8 mouse cellular contexts compared by ENCODE assay signal in the genomic region with DNA sequence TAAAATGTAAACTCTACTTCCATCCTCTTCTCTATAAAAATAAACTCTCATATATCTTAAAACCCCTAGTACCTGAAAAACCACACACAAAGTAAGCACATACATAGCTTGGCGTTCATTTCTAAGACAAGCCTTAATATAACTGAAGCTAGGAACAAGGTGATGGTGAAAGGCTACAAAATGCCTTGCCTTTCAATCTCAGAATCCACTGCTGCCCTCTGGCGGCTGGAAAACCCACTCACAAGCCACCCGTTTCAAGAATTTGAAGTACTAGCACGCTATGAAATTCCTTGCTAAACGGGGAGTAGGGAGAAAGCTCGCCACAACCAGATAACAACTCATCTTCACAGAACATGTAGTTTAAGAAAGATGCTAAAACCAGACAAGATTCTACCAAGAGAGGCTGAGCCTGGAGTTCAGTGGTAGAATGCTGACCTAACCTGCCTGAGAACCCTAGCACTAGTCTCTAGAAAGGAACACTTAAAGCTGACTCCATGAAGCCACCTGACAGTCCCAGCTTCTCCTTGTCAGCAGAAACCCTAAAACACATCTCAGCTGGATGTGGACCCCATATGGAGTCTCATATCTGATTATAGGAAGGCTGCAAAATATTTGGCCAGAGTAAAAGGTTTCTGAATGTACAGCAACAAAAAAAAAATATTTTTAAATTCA. TPM values are rescaled to one million over a fixed set of nuclear protein-coding genes. Genes with fewer than 3 reads are reported as not detected.
DNase-seq lines count a peak whose midpoint lies in the region; ATAC-seq and TF ChIP-seq lines count a peak whose summit lies in the region.

No protein-coding gene starts in this region.

- H3K4me2 ChIP-seq in forebrain, embryonic 12.5 days: no peak overlapping the region
- no peak overlapping the region for H3K4me2 ChIP-seq in heart, postnatal 0 days (ENCODE audit: low read depth, low read length)

- H3K27me3 ChIP-seq in forebrain, embryonic 12.5 days: no peaks in the 10 kb centered on the region
- no peaks in the 10 kb centered on the region for H3K27me3 ChIP-seq in heart, postnatal 0 days (ENCODE audit: control insufficient read depth, insufficient read depth, low read length)

- ATAC-seq in forebrain, embryonic 12.5 days (ENCODE audit: low FRiP score): 0 out of 2 replicates have a peak, but pooled peaks have one; percentile 30
- ATAC-seq in heart, postnatal 0 days (ENCODE audit: insufficient read depth, low read depth): 0 out of 2 replicates have a peak, but pooled peaks have one; percentile 41

- TF ChIP-seq CTCF in heart, postnatal 0 days (IDR thresholded peaks at IDR 0.05; ENCODE audit: low read depth): peak; percentile 78

- no peaks in the 10 kb centered on the region for H3K9me3 ChIP-seq in forebrain, embryonic 12.5 days
- no peaks in the 10 kb centered on the region for H3K9me3 ChIP-seq in heart, postnatal 0 days (replicated peaks; ENCODE audit: control insufficient read depth, low read length)

- 10% methylated on average over 6 of the region's 6 CpGs for WGBS in forebrain, embryonic 12.5 days
- WGBS in heart, postnatal 0 days: 4% methylated on average over 6 of the region's 6 CpGs

- no peak overlapping the region for H3K9ac ChIP-seq in forebrain, embryonic 12.5 days
- H3K9ac ChIP-seq in heart, postnatal 0 days (replicated peaks; ENCODE audit: low read depth, low read length): no peak overlapping the region

- H3K27ac ChIP-seq in forebrain, embryonic 12.5 days: no peak overlapping the region
- no peak overlapping the region for H3K27ac ChIP-seq in heart, postnatal 0 days (ENCODE audit: low read depth)

- peaks cover 14% of the 10 kb centered on the region for H3K36me3 ChIP-seq in forebrain, embryonic 12.5 days (replicated peaks)
- H3K36me3 ChIP-seq in heart, postnatal 0 days (replicated peaks; ENCODE audit: control insufficient read depth, insufficient read depth, low read length): peaks cover 12% of the 10 kb centered on the region

- peak; percentile 70 for DNase-seq in MN1 (ENCODE audit: low spot score)
- DNase-seq in c-Kit-positive CD71-negative TER-119-negative erythroid progenitor cells, embryonic 14.5 days (ENCODE audit: low read depth): peak; percentile 64
- peak; percentile 69 for DNase-seq in heart, postnatal 0 days (ENCODE audit: low spot score)
- DNase-seq in layer of hippocampus, adult 8-10 months (ENCODE audit: low spot score in 2 of 2): peak; percentile 72 to 89
- peak; percentile 62 for DNase-seq in lung, postnatal 25 days (ENCODE audit: low spot score)
- DNase-seq in retina, postnatal 1 day: peak; percentile 79
- DNase-seq in urinary bladder, postnatal 25 days (ENCODE audit: low spot score): peak; percentile 71

- no peak for TF ChIP-seq EP300 in heart, postnatal 0 days (IDR thresholded peaks at IDR 0.05; ENCODE audit: low read depth)

- no peaks in the 10 kb centered on the region for H3K4me1 ChIP-seq in forebrain, embryonic 12.5 days
- no peaks in the 10 kb centered on the region for H3K4me1 ChIP-seq in heart, postnatal 0 days (ENCODE audit: control insufficient read depth, insufficient read depth)

- no peak overlapping the region for H3K4me3 ChIP-seq in forebrain, embryonic 12.5 days (replicated peaks)
- no peak overlapping the region for H3K4me3 ChIP-seq in heart, postnatal 0 days (ENCODE audit: low read depth, low read length)

RNA-seq across cellular contexts. Expression of a gene that starts 29.1 kb away (rescaled TPM):
- 45.0 and 46.9 TPM in 2 replicates for polyA plus RNA-seq in forebrain, embryonic 12.5 days (2016; fragmentation: Nextera tagmentation; extraction: Ambion mirVana)
- total RNA-seq in heart, postnatal 0 days (2014; rRNA removed; ENCODE audit: low replicate concordance): 11.8 and 12.9 TPM in 2 replicates
- 10.0 and 11.2 TPM in 2 replicates for polyA plus RNA-seq in heart, postnatal 0 days (2015; fragmentation: Nextera tagmentation; extraction: Ambion mirVana)
- 10 to 100 TPM; 21.6 to 23.3 (median 22.4) TPM for total RNA-seq in layer of hippocampus, adult 8-10 months (2022)

RNA-seq across cellular contexts. Expression of a gene that starts 29.2 kb away (rescaled TPM):
- polyA plus RNA-seq in forebrain, embryonic 12.5 days (2016; fragmentation: Nextera tagmentation; extraction: Ambion mirVana): 56.6 and 58.4 TPM in 2 replicates
- total RNA-seq in heart, postnatal 0 days (2014; rRNA removed; ENCODE audit: low replicate concordance): 9.6 and 14.1 TPM in 2 replicates
- polyA plus RNA-seq in heart, postnatal 0 days (2015; fragmentation: Nextera tagmentation; extraction: Ambion mirVana): 10.7 and 10.8 TPM in 2 replicates
- 10 to 100 TPM; 28.4 to 40.9 (median 33.5) TPM for total RNA-seq in layer of hippocampus, adult 8-10 months (2022)
